Mouse (Mus musculus) cerebellum, postnatal 10 days (tissue): ENCODE results near the gene Rptor.
A peak's percentile ranks its signal among the peaks of the same experiment; 100 is the strongest.

Experiments used
- DNase-seq, 2 experiments: peaks; one replicate each; pipeline ENCODE4 v3.0.0; 2021; ENCODE audit warnings: mixed read lengths in 2 of 2

The Rptor gene

DNA sequence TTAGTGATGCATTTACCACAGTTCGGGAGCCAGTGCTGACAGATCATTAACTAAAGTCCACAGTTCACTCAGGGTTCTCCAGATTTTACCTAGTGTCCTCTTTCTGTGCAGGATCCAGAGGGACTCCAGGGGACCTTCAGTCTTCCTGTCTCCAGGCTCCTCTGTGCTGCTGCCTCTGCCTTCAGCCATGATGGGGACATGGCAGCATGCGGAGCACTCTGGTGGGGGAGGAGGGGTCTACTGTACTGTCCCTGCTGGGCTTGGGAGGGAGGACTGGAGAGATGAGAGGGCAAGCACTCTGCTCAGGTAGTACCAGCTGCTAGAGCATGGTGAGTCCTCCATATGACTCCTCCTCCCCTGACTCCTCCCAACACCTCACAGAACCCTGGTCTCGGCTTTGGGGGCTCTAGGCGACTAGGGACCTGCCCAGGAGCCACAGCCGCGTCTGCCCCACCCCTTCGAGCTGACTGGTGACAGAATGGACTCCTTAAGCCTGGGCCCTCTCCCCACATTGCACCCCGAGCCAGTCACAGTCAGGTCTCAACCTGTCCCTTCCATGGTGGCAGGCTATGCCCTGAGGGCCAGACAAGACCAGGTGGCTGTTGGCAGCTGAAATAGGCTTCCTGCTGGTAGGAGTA, 336.5 kb downstream of the Rptor start:
- peak in 1 of 2 experiments; percentile 51 for DNase-seq

DNA sequence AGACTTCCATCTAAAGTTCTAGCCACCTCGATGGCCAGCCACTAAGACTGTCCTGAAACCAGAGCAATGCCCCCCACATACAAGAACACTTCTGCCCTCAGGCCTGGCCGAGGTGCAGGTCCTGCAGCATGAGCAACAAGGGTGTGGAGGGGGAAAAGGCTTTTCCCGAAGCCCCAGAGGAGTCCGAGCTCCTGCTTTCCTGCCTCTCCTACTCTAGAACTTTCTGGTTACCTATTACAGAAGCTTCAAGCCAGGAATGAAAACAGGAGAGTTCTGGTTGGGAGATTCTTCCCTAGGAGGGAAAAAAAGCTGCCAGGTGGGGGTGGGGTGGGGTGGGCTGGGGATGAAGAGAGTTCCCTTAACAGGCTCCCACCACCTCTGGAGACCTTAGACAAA, 337.0 kb downstream of the Rptor start:
- no peak for DNase-seq

DNA sequence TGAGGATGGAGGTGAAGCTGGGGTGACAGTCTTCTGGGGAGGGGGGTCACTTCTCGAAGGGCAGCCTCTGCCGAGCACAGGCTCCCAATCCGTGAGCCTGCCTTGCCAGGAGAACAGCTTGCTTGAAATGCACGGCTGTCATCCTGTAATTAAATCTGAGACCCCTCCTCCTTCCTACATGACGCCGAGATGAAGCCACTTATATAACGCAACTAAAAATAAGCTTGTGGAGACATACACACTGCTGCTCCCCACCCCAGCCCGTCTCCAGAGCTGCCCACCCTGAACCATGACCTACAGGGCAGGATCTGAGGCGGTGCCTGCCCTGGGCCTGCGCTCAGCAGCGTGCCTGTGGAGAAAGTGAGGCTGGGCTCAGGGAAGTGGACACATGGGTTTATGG, 337.4 kb downstream of the Rptor start:
- peak; percentile 76 to 78 for DNase-seq

DNA sequence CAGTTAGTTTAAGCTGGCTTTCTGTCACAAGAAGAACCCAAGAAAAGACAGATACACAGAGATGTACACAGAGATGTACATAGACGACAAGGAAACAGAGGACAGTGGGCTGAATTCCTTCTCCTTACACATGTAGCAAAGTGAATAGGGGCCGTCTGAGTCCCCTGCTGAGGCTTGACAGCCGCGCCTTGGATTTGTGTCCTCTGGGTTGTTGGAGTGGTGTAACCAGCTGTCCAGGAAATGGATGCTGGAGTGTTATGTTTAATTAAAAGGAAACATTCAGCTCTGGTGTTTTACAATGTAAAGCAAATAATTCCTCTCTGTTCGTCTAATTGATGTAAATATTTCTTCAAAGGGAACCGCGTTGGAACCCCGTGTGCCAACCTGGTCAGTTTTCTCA, 339.1 kb downstream of the Rptor start:
- peak; percentile 51 to 59 for DNase-seq

DNA sequence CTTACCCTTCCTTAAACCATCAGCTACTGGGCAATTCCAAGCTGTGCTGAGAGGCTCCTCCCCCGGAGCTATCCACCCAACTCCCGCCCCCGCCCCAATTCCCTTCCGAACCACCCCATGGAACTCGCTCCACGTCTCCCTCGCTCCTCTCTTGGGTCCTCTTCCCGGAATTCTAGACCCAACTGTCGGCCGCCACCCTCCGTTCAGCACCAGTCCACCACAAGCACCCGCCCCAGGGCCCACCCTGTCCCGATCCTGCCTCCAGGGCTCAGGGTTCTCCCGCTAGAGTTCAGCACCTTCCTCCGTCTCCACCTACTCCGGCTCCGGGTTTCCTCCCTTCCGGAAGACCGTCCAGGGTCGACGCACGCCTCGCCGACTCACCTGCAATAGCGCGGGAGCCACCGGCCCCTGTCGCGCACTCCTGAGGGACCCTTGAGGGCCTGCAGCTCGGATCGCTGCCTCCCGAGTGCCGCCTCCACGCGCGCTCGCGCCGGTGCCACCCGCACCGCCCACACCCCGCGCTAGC, 339.6 kb downstream of the Rptor start:
- DNase-seq: no peak

DNA sequence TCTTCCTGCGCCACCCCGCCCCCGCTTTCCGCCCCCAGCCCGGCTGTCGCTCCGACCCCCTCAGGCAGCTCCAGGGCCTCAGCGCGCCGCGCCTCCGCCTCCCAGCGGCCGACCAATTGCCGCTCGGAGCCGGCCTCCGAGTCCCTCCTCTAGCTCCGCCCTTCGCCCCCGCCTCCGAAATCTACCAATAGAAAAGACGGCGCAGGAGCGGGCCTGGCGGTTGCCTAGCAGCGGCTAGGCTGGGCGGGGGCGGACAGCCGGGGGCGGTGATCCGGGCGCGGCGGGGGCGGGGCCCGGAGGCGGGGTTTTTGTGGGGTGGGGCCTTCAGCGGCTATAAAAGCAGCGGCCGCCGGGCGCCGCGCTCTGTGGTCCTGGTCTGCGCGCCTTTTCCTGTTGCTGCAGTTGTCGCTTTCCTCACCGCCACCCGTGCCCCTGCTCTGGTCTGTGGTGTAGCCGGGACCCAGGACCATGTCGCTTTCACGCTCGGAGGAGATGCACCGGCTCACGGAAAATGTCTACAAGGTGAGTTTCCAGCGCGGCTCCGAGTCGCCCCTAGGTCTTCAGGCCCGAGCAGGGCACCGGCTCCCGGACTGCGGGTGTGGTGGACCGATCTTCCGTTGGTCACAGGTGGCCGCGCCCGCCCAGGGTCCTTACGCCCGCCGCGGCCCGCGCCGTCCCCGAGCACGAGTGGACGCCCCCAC, 340.2 kb downstream of the Rptor start, which contains the start of gene Baiap2:
Baiap2 (plus strand) TSS at position 37 of the 701 bp plus-strand sequence.
- DNase-seq: peak; percentile 100

DNA sequence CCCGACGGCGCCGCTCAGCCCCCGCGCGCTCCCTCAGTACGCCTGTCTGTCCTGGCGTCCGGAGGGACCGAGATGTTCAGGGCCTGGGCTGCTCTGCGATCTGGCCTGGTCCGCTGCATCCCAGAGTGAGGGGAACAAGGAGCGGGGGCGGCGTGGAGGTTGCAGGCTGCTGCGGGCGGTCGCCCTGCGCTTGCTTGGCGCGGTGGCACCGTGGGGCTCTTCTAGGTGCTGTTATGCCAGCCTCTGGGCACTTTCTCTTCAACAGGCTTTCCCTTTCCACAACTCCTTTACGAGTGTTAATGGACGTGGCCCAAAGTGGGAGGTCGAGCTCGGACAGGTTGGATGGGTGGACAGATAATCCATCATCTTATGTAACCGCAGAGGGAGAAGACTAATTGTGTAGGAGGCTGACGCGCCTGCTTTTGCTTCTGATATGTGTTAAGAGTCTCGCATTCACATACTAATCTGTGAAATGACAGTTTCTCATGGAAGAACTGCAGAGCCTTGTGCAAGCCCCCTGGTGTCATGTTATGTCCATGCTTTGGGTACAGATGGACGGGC, 340.8 kb downstream of the Rptor start:
- DNase-seq: no peak

DNA sequence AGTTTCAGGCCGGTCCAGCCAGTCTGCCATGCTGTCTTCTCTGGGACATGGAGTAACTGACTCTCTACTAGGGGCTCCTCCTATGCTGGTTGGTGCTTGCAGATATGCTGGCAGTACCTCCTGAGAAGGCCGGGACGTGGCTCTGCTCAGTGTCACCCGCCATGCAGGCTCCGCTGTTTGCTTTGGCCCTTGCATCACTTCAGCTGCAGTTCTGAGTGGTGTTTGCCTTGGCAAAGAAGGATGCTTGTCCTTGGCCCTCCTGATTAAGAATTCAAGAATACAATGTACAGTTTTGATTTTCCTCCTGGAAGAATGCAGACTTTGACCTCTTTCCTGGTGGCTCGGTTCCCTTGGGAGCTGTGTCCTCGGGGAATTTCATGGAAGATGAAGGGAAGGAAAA, 342.6 kb downstream of the Rptor start:
- DNase-seq: no peak

DNA sequence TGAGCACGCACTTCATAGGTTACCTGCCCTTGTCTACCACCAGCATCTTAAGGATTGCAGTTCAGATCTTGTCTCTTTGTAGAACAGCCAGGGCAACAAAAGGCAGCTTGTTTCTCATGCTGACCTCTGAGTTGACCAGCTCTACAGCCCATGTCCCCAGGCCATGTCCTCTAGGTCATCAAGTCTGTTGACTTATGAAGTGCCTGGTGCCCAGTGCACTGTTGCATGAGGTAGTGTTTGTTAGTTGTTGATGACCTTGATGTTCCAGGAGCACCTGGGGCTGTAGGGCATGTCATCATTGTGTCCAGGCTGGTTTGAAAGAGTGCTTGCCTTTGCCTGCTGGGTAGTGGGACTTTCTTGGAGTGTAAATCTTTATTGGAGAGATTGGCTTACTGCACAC, 344.7 kb downstream of the Rptor start:
- DNase-seq: no peak

DNA sequence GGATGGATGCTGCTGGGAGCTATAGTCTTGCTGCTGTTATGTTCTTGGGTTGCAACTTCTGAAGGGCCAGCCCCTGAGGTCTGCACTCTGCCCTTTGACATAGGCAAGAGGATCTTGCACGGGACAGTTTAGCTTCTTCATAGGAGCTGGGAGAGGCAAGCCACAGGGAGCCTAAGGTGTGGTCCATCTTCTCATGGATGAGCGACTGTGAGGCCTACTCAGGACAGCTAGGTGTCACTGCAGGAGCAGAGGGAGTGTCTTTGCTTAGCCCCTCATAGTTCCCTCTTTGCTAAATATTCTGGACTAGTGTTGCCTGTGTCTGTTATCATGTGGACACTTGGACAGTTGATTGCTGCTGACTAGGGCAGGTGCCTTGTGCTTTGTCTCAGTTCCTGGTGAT, 345.2 kb downstream of the Rptor start:
- DNase-seq: no peak

DNA sequence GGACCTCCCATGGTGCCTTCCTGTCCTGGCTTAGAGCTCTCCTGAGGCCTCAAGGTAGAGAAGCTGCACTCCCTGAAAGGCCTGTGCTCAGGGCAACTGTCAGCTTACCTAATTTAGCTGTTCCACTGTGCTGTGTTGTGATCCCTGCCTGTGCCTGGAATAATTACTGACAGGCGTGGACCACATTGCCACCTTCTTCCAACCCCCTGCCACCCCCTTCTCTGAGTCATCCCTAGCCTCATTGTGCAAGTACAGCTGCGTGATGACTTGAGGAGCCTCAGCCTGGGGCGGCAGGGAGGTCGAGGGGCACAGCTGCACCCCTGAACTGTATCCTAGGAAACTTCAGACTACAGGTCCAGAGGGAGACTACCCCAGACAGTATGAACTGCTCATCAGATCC, 345.6 kb downstream of the Rptor start:
- DNase-seq: no peak

DNA sequence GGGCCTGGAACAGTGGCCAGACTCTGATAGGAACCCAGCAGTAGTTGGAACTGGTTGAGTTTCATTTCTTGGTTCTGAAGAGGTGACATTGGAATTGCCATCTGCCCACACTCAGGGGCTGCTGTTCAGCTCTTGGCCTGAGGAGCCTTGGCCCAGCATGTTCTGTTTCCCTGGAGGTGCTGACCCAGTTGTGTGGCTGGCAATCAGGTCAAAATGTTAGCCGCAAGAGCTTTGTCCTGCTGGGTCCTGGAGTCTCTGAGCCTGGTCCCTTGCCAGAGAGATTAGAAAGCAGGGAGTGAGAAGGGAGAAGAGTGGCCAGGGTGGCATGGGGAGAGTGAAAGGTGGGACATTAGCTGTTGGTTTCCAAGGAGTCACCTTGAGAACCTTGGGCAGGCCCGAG, 346.1 kb downstream of the Rptor start:
- DNase-seq: peak; percentile 57 to 63
